Mouse (Mus musculus) CH12.LX (cell line): ENCODE results near the gene Iah1. TPM values are rescaled to one million over a fixed set of nuclear protein-coding genes. Genes with fewer than 3 reads are reported as not detected.

Source experiments
- DNase-seq: peaks from one replicate; pipeline ENCODE4 v3.0.0-alpha.2; 2013; ENCODE audit errors: extremely low read depth
- H3K27ac ChIP-seq: 2 replicates; pipeline ENCODE4 v1.5.1; 2012; ENCODE audit warnings: low read depth, mild to moderate bottlenecking, control low read depth, moderate library complexity; ENCODE audit not compliant: insufficient read depth
- H3K27me3 ChIP-seq: replicated peaks from 2 replicates; pipeline ENCODE3; 2012; ENCODE audit warnings: inconsistent platforms
- H3K36me3 ChIP-seq, 2 experiments: replicated peaks in 1 of 2; 2 replicates each; pipeline versions ENCODE3 to v1.6.1; 2012; ENCODE audit warnings: inconsistent platforms in 1 of 2, low read length in 1 of 2, mild to moderate bottlenecking in 1 of 2, mixed read lengths in 1 of 2, moderate library complexity in 1 of 2; ENCODE audit not compliant: control insufficient read depth in 1 of 2, insufficient read depth in 1 of 2
- H3K4me1 ChIP-seq, 2 experiments: 2 replicates each; pipeline ENCODE4 v1.6.1; 2012; ENCODE audit warnings: inconsistent platforms in 1 of 2, moderate library complexity in 1 of 2; ENCODE audit not compliant: insufficient read depth in 2 of 2, control insufficient read depth in 1 of 2
- H3K4me2 ChIP-seq: 2 replicates; pipeline ENCODE4 v1.6.1; 2012; ENCODE audit warnings: low read depth, mild to moderate bottlenecking, control low read depth; ENCODE audit not compliant: poor library complexity, insufficient read depth, severe bottlenecking
- H3K4me3 ChIP-seq, 3 experiments: fragments of 150-350 bp in 1 of 3; sonication (generic) in 1 of 3; replicated peaks in 1 of 3; 2 replicates each; pipeline versions ENCODE3 to v1.5.1; 2011 to 2012; ENCODE audit warnings: low read depth in 2 of 3, low read length in 2 of 3, mild to moderate bottlenecking in 2 of 3, moderate library complexity in 2 of 3, control low read depth in 1 of 3, improper control_type of control experiment in 1 of 3, inconsistent platforms in 1 of 3, mixed read lengths in 1 of 3; ENCODE audit not compliant: poor library complexity in 1 of 3
- H3K79me2 ChIP-seq: replicated peaks from 2 replicates; pipeline ENCODE4 v1.6.1; 2012; ENCODE audit warnings: mild to moderate bottlenecking, moderate library complexity; ENCODE audit not compliant: control insufficient read depth, poor library complexity, insufficient read depth, severe bottlenecking; ENCODE audit errors: extremely low read depth
- H3K9ac ChIP-seq: 2 replicates; pipeline ENCODE4 v1.6.1; 2012; ENCODE audit warnings: low read depth, mild to moderate bottlenecking, control low read depth, moderate library complexity; ENCODE audit not compliant: insufficient read depth
- H3K9me3 ChIP-seq: replicated peaks from 2 replicates; pipeline ENCODE3; 2012; ENCODE audit warnings: low read length, inconsistent platforms, mixed read lengths
- CHD2 ChIP-seq: IDR thresholded peaks from 2 replicates; pipeline ENCODE4 v1.6.1; 2011; ENCODE audit warnings: low read length, improper control_type of control experiment
- CTCF ChIP-seq, 2 experiments: IDR thresholded peaks in 1 of 2; conservative IDR thresholded peaks in 1 of 2; 2 replicates each; pipeline ENCODE4 v1.5.1; 2011 to 2012; ENCODE audit warnings: low read depth in 2 of 2, low read length in 2 of 2, improper control_type of control experiment in 1 of 2, inconsistent platforms in 1 of 2, mild to moderate bottlenecking in 1 of 2, moderate library complexity in 1 of 2
- ETS1 ChIP-seq: conservative IDR thresholded peaks from 2 replicates; pipeline ENCODE4 v1.6.1; 2012; ENCODE audit warnings: low read depth, mild to moderate bottlenecking, inconsistent platforms, low read length, improper control_type of control experiment, moderate library complexity
- JUND ChIP-seq: conservative IDR thresholded peaks from 2 replicates; pipeline ENCODE4 v1.6.1; 2011; ENCODE audit warnings: low read depth, low read length, improper control_type of control experiment
- KAT2A ChIP-seq: IDR thresholded peaks from 2 replicates; pipeline ENCODE4 v1.6.1; 2012; ENCODE audit warnings: low read length, improper control_type of control experiment, inconsistent platforms; ENCODE audit not compliant: insufficient replicate concordance
- MAFK ChIP-seq: IDR thresholded peaks from 2 replicates; pipeline ENCODE4 v1.6.1; 2011; ENCODE audit warnings: low read length, improper control_type of control experiment; ENCODE audit not compliant: insufficient replicate concordance
- MXI1 ChIP-seq: IDR thresholded peaks from 2 replicates; pipeline ENCODE4 v1.6.1; 2011; ENCODE audit warnings: mild to moderate bottlenecking, low read depth, low read length, improper control_type of control experiment
- NRF1 ChIP-seq: IDR thresholded peaks from 2 replicates; pipeline ENCODE4 v1.6.1; 2014; ENCODE audit warnings: low read depth, mild to moderate bottlenecking, inconsistent platforms, low read length, improper control_type of control experiment, moderate library complexity
- POLR2A ChIP-seq: IDR thresholded peaks from 2 replicates; pipeline ENCODE4 v1.6.1; 2011; ENCODE audit warnings: low read depth, mild to moderate bottlenecking, improper control_type of control experiment, low read length
- RAD21 ChIP-seq: IDR thresholded peaks from 2 replicates; pipeline ENCODE4 v1.6.1; 2011; ENCODE audit warnings: low read depth, mild to moderate bottlenecking, low read length, improper control_type of control experiment, moderate library complexity
- SIN3A ChIP-seq: IDR thresholded peaks from 2 replicates; pipeline ENCODE4 v1.6.1; 2012; ENCODE audit warnings: low read length, improper control_type of control experiment, inconsistent platforms
- SMC3 ChIP-seq: IDR thresholded peaks from 2 replicates; pipeline ENCODE4 v1.6.1; 2011; ENCODE audit warnings: low read depth, low read length, improper control_type of control experiment
- USF1 ChIP-seq: IDR thresholded peaks from 2 replicates; pipeline ENCODE4 v1.6.1; 2014; ENCODE audit warnings: low read depth, mild to moderate bottlenecking, inconsistent platforms, low read length, improper control_type of control experiment
- dilution Hi-C: fragments of 300-500 bp; cut with MboI; formaldehyde crosslinking; loops from 2 replicates; pipeline ENCODE4 v1.14.3; 2020; ENCODE audit warnings: low sequenced_read_pairs; ENCODE audit not compliant: extremely low pct_unique_long_range_greater_than_20kb, extremely low pct_ligation_motif_present
- in situ Hi-C: fragments of 300-500 bp; cut with MboI; formaldehyde crosslinking; loops from 3 replicates; pipeline ENCODE4 v1.14.3; 2019; ENCODE audit warnings: low sequenced_read_pairs, low pct_ligation_motif_present, low pct_unique_long_range_greater_than_20kb, mixed read lengths
- polyA plus RNA-seq: library from polyadenylated mRNA; unstranded; fragments of >175 nt; gene quantifications from 2 replicates; pipeline ENCODE4 v1.2.1, GENCODE M21; 2012; ENCODE audit warnings: low read depth; ENCODE audit not compliant: insufficient read length
- total RNA-seq, 2 experiments: library from RNA; depleted of rRNA; stranded (reverse); fragments of 300-350 nt in 1 of 2; fragments of >200 nt in 1 of 2; gene quantifications; 2 replicates each; pipeline ENCODE4 v1.2.3; 2012 to 2014

Iah1 gene
- total and polyA plus RNA-seq, 3 experiments, result 62.2 to 126 (median 106) TPM

DNA sequence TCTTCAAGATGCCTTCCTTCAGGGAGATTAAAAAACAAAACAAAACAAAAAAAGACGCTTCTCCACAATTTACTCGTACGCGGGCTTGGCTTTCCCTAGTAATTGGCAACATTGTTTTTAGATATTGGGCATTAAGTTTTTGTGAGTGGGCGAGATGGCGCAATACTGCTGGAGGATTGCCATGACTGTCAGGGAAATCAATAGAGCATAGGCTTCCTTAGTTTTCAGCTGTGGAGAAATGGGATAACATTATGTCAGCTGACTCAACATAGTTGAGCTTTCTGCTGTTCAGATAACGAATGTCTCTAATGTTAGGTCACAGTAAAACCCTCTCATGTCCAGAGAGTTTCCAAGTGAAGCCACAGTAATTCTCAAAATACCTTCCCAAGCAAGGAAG lies 678 bp downstream of the Iah1 start:
- H3K4me1 ChIP-seq, result peaks cover 3 to 25% of the 10 kb centered on the region in 2 experiments
- peaks cover 53 to 75% of the 10 kb centered on the region in 2 experiments for H3K36me3 ChIP-seq
- H3K9ac ChIP-seq, result peak overlapping the region; percentile 67
- peak overlapping the region; percentile 78 to 93 (median 86) for H3K4me3 ChIP-seq
- H3K4me2 ChIP-seq, result peak overlapping the region; percentile 89
- dilution Hi-C loops (no loop called here), in situ Hi-C loops (no loop called here)
- peaks cover 9% of the 10 kb centered on the region for H3K79me2 ChIP-seq
- peak; percentile 20 for DNase-seq
- no peaks in the 10 kb centered on the region for H3K27me3 ChIP-seq
- no peaks in the 10 kb centered on the region for H3K9me3 ChIP-seq
- peak overlapping the region; percentile 39; the same call in 1 of the 2 replicates for H3K27ac ChIP-seq
- no peak for TF ChIP-seq CHD2
- no peak for TF ChIP-seq ETS1
- TF ChIP-seq POLR2A, result no peak
- TF ChIP-seq KAT2A, result no peak
- TF ChIP-seq JUND, result no peak
- TF ChIP-seq RAD21, result no peak
- TF ChIP-seq SMC3, result no peak
- no peak for TF ChIP-seq MXI1

DNA sequence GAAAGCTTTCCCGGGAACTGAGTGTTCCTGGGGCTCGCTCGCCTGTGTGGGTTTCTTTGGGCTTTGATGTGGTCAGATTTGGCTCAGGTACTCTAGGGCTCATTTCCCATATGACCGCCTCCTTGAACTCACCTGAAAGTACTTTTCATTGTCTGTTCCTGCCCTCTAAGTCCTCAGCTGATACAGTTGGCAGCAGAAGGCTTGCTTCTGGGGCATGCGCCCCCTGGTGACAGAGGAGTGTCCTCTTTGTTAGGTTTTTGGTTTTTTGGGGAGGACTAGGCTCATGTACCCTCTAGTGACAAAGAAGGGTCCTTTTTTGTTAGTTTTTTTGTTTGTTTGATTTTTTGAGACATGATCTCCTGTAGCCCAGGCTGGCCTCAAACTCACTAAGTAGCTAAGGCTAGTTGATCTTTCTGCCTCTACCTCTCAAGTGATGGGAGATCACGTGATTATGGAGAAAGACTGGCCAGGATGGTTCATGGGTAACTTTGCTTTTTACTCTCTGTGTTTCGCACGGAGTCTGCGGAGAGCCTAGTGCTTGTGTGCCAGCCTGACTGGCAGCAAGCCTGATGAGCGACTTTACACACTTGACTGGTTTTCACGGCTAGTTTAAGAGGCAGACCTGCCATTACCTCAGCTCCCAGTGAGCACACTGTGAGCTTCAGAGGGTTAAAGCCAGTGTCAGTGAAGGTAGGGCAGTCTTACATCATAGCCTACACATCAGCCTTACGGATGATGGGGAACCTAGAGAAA lies 2.1 kb downstream of the Iah1 start:
- TF ChIP-seq CTCF (conservative IDR thresholded peaks at IDR 0.05 in 1 of 2, IDR thresholded peaks at IDR 0.05 in 1 of 2; ENCODE audit: low read depth in 2 of 2, low read length in 2 of 2) (peak; percentile 69 to 90), NRF1 (0 out of 2 replicates have a peak, but pooled peaks have one; percentile 30), SIN3A (peak; percentile 48; the same call in 1 of the 2 replicates), USF1 (no peak), MAFK (no peak), RAD21 (peak; percentile 48), SMC3 (peak; percentile 75)
- in situ Hi-C loops, result no loop called here
- Histone ChIP-seq H3K27me3 (no peaks in the 10 kb centered on the region), H3K4me3 (no peak overlapping the region), H3K79me2 (peaks cover 9% of the 10 kb centered on the region), H3K9ac (no peak overlapping the region), H3K4me1 (peaks cover 3 to 25% of the 10 kb centered on the region in 2 experiments), H3K27ac (no peak overlapping the region), H3K9me3 (no peaks in the 10 kb centered on the region), H3K36me3 (peaks cover 57 to 76% of the 10 kb centered on the region in 2 experiments), H3K4me2 (peak overlapping the region; percentile 89; the same call in 1 of the 2 replicates)
- DNase-seq, result peak; percentile 83
- dilution Hi-C loops, result no loop called here
